Mouse (Mus musculus): ENCODE data around the gene Ttll8.

The Ttll8 gene
- long read RNA-seq, experiment 1: 0 reads
- long read RNA-seq, experiment 2, partial matches to known transcripts: 0 of 1 reads
- long read RNA-seq, experiment 2, other reads (novel, unspliced or antisense): 1 of 1 reads

DNA sequence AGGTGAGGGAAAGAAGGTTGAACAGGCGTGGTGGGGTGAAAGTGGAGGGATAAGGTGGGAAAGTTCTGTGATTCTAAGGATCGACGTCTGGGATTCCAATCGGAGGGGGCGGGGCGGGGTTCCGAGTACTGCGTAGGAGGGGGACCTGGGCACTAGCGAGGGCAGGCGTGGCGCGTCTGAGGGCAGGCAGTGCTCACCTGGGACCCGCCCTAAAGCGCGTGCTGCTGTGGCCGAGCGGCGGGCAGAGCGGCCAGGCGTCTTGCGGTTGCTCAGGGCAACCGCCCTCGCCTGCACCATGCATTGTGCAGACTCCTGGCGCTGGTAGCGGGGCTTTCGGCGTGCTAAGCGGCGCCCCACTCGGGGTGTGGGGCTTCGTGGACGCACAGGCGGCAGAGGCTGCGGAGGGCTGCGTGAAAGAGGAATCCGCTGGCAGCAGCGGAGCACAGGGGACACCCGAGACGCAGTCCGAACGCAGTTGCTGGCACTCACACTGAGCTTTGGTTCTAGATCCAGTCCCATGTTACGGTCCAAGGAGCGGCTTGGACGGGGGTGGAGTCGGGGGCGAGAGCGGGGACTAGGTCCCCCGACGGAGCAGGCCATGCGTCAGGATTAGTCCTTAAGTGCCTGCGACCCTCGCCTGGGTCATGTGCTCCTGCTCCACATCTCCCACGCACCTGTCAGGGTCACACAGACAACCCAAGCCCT, at the start of gene Ttll8:
Ttll8 (minus strand) TSS at position 51 of the 705 bp plus-strand sequence.
- intact Hi-C loops (cut with DNase I): no loop called here

DNA sequence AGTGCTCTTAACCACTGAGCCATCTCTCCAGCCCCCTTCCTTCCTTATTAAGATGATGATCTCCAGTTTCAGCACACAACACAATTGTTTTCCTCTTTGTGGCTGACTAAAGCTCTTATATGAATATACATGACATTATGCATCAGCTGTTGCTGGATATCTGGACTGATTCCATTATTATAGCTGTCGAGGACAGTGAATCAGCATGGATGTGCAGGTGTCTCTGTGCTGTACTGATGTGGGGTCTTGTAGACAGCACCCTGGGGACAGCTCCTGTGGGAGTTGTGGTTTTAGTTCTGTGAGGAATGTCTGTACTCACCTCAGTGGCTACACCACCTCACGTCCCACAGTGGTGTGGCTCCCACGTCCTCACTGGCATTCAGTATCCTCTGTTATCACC, 47.0 kb upstream of the Ttll8 start:
- intact Hi-C loops (cut with DNase I): no loop called here

DNA sequence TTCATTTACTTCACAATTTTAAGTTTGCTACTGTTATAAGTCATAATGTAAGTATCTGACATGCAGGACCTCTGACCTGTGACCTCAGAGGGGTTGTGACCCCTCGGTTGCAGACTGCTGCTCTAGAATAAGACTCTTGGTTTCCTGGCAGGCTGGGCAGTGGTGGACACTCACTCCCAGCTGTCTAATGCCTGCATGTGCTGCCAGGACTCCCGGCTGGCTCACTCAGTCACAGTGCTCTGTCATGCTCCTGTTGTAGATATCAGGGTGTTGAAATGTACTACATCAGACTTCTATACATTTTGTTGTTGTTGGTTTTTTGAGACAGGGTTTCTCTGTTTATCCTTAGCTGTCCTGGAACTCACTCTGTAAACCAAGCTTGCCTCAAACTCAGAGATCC, 46.1 kb upstream of the Ttll8 start:
- intact Hi-C loops (cut with DNase I): no loop called here

DNA sequence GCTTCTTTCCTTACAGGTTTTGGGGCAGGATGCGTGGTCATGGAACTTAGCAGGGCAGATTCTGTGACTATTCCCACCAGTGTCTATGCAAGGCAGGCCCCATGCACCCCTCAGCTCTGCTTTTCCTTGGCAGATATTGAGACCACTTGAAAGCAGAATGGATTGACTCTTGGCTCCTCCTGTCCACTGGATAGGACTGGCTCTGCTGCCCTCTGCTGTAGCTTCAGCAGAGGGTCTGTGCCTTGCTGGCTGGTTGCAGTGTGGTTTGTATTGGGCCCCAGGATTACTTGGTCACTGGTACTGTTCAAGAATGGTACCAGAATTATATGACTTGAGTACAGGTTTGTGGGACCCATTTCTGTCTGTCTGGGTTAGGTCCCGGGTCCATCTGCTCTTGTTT, 44.9 kb upstream of the Ttll8 start:
- intact Hi-C loops (cut with DNase I): no loop called here

DNA sequence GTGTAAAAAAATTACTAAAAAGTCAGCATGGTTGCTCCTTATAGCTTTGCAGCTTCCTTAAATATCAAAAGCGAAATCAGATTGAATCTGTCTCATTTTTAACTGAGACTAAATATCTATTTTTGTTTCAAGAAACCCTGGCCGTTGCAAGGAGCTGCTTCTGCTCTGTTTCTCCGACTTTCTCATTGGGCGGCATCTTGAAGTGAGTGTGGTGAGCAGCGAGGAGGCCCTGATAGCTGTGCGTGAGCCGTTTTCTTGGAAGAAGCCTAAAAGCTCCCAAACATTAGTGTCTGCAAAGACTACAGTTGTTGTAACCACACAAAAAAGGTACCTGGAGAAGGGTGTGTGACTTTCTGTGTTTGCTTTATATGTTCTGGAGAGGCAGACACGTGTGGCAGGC, 44.4 kb upstream of the Ttll8 start:
- intact Hi-C loops (cut with DNase I): no loop called here

DNA sequence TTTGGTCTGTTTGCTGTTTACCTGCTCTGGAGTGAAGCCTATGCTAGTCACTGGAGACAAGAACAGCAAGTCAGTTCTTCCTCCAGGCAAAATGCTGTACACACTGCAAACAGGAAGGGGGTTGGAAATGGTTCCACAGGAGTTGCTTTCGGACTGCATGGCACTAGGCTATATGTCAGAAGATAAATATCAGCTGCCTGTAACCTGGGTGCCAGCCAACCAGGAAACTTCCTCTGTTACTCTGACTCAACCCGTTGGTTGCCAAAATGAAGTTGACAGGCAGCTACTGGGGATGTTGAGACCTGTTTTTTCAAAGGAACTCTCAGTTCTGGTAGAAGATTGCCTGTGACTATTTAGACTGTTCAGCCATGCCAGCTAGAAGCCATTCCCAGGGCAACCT, 35.0 kb upstream of the Ttll8 start:
- intact Hi-C loops (cut with DNase I): no loop called here

DNA sequence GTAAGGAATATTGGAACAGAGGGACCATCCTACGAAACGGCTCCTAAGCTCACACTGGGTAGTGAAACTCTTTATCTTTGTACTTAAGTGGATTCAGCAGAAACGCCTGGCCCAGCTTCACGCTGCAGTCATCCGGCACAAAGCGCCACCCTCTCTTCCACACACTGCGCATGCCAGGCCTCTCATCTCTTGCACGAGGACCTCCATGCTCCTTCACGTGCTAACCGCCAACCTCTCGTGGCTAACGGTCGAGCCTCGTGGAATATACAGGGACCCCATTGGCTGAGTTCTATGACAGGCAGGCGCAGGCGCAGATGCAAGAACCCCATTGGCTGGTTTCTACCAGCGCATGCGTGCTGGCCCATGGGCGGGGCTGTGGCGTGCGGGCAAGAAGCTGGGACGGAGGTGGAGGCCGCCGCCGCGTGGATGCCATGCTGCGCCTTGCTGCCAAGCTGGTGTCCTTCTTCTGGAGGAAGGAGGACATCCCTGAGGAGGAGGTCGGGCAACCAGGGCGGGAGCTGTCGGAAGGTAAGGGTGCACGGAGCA, 28.4 kb upstream of the Ttll8 start, which contains the start of gene Mov10l1:
Mov10l1 (plus strand) TSS at position 376 of the 546 bp plus-strand sequence.
- intact Hi-C loops (cut with DNase I): no loop called here

DNA sequence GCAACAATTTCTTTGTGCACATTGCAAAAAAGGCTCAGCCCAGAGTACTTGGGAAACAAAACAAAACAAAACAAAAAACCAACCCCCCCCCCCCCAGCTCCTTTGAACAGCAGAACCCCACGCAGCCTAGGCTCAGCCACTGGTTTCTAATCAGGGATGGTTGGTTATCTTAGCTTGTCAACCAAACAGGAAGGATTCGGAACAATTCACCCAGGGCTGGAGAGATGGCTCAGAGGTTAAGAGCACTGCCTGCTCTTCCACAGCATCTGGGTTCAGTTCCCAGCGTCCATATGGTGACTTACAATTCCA, 24.9 kb upstream of the Ttll8 start:
- intact Hi-C loops (cut with DNase I): no loop called here

DNA sequence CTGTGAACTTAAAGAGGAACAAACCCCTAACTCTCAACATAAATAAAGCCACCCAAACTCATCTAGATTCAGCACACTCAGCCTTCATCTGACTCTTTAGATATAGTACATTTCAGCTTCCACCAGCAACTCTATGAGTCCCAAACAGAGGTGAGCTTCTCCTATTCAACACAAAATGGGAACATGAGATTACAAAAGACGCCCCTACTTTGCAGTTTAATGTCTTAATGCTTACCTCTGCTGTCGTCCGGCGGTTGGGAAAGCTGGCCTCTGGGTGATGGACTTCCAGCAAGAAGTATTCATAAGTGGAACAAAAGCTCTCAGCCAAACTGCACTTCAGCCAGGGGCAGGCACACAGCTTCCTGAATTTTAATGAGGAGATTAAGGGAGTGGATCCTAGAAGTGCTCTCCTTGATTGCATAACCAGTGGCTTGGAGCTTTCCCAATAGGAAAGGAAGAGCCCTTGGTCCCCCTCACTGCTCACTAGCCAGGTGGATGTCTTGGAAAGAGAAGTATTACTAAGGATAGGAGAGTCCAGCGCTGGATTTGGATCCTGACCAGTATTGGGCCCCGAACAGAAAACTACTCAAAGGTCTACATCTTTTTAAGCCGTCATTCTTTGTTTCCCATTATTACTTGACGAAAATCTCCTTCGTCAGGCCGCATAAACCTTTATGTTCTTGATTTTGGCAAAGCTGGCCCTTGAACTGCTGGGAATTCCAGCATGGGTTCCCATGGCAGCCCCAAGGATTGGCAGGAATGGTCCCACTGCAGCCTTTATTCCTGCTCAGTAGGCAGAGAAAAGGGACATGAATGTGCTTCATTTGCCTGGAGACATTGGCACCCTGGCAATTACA, 24.3 kb upstream of the Ttll8 start, which contains the start of gene Mlc1:
Mlc1 (minus strand) TSS at position 727 of the 857 bp plus-strand sequence.
- intact Hi-C loops (cut with DNase I): no loop called here

DNA sequence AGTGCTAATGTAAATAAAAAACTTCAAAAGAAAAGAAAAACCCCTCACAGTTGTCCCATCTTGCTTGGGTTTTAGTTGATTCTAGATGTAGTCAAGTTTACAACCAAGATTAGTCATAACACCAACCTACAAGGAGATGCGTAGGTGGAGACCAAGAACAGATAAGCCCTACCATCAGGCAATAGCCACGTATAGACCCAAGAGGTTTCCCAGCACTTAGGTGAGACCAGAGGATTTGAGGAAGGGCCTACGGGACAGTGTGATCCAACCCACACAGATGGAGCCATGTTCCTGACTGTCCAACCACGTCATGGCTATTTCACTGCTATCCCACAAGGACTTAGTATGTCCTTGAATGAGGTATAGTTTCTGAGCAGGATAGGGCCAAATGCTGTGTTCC, 18.1 kb upstream of the Ttll8 start:
- intact Hi-C loops (cut with DNase I): no loop called here

DNA sequence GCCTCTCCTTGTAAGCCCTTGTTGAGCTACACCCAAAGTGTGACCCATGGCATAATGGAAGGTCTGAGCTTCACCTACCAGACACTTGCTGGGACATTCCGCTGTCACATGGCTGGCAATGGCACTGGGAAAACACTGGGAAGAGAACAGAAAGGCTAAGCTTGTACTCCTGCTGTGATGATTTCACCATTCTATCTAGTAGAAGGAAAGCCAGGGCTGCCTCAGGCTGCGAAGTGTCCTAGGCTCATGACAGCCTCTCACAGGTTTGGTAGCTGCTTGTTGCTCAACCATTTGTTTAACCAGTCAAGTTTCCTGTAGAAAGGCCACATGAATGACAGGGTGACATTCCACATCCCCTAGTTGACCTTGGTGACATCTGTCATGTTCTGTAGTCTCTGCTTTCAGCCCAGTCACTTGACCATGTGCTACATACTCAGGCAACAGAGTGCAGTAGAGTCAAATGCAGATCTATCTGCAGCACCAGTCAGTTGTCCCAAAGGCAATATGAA, 9.9 kb upstream of the Ttll8 start:
- intact Hi-C loops (cut with DNase I): no loop called here

DNA sequence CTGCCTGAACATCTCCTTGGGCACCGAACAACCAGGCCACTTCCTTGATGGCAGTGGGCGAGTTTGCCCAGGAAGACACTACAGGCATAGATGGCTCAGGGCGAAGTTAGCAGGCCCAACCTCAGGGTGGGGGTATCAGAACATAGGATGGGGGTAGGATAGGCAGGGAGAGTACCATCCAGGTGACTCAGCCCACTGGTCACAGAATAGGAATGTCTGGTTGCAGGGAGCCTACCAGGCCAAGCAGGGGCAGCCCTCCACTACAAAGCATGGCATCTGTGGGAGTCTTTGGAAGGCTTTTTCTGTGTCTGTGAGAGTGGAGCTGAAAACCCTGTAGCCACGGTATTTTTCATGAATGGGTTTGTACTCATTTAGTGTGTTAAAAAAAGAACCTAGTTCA, 3.3 kb upstream of the Ttll8 start:
- intact Hi-C loops (cut with DNase I): no loop called here

DNA sequence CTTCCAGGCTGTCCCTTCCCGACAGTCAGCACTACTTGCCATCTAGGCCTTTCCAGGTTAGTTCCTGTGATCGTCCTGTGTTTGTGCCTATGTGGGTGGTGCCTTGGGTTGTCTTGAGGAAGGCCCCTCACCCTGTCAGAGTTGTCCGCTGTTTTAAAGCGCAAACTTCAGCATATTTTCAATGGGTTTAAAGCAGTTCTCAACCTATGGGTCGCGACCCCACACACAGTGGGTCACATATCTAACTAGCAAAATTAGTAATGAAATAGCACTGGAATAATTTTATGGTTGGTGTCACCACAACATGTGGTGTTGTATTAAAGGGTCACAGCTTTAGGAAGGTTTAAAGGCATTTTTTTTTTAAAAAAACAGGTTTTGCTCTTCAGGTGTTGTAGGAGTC, 1.1 kb upstream of the Ttll8 start:
- intact Hi-C loops (cut with DNase I): no loop called here

DNA sequence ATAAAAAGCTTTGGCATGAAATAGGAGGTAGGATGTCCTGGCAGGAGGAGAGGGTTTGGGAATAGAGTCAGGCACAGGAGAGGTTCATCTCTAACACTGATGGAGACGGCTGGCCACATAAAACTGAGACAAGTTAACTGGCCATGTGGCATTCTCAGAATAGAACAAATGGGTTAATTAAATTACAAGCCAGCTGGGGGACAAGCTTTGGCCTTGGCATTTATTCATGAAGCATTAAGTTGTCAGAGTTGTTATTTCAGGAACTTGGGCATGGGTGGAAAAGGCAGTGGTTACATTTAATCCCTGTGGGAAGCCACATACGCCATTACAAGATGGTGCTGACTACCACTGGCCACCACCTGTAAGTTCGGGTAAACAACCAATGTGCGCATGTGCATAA, 3.0 kb downstream of the Ttll8 start:
- intact Hi-C loops (cut with DNase I): no loop called here

DNA sequence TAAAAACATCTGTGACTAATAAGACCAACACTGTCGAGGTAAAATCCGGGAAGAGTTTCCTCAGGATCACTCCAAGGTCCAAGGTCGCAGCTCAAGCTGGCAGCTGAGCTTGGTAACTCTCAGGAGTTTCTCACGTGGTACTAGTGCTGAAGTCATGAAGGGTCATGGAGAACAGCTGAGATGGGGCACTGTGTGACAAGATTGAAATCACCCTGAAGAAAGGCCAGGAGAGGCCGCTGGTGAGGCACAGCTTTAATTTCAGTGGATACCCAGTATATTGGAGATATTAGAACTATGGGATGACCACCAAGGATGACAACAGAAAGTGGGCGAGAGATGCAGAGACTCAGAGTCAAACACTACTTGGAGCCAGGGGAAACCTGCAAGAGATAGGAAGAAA, 7.4 kb downstream of the Ttll8 start:
- intact Hi-C loops (cut with DNase I): loop anchor here (10.0 kb wide), 1 partner anchor 278 kb away; no protein-coding TSS in a partner anchor

DNA sequence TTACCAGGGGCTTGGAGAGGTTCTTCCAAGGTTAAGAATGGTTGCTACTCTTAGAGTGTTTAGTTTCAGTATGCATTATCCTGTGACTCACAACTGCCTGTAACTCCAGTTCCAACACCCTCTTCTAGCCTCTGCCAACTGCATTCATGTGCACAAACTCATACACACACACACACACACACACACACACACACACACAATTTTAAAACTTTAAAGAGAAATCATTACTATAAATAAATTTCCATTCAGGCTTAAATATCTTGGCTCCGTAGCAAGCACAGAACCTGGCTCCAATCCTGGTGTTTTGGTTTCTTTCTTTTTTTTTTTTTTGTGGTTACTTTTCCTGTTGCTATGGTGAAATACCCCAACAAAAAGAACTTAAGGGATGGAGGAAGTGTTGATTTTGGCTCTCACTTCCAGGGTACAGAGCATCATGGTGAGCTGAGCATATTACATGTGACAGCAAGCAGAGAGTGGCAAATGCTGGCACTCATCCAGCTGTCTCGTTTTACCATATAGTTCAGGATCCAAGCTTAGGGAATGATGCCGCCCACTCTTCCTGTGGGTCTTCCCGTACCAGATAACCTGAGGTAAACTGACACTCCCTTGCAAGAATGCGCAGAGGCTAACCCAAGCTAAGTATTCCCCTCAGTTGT, 10.2 kb downstream of the Ttll8 start:
- intact Hi-C loops (cut with DNase I): loop anchor here (10.0 kb wide), 1 partner anchor 281 kb away; no protein-coding TSS in a partner anchor

DNA sequence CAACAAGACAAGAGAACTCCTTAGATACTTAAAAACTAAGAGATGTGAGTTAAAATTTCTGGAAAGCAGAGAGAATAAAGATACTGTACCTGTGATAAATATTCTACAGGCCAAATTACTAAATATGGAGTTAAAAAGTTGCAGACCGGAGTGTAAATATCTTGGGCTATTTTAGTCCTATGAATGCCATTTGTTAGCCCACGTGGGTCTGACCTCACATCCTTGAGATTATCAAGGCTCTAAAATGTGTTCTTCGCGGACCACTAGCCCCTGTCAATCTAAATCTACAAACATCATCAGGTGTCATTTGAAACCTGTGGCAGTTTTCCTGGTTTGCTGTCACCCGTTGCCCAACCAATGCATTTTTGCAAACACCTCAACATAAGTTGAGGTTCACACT, 11.4 kb downstream of the Ttll8 start:
- intact Hi-C loops (cut with DNase I): loop anchor here (10.0 kb wide), 1 partner anchor 282 kb away; no protein-coding TSS in a partner anchor

DNA sequence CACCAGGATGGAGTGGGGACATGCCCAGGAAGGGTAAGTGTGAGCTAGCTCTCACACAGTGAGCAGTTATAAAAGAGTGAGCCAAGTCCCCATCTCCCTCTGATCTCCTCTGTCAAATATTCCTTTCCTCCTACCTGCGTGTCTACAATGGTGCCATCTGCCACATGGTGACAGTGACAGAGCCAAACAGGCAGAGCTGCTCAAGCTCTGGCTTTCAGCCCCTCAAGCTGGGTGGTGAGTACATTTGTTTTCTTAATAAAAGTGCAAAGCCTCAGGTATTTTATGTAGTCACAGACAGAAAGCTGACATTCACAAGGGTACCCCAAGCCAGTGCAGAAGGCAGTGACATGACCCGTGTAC, 16.9 kb downstream of the Ttll8 start:
- intact Hi-C loops (cut with DNase I): no loop called here

DNA sequence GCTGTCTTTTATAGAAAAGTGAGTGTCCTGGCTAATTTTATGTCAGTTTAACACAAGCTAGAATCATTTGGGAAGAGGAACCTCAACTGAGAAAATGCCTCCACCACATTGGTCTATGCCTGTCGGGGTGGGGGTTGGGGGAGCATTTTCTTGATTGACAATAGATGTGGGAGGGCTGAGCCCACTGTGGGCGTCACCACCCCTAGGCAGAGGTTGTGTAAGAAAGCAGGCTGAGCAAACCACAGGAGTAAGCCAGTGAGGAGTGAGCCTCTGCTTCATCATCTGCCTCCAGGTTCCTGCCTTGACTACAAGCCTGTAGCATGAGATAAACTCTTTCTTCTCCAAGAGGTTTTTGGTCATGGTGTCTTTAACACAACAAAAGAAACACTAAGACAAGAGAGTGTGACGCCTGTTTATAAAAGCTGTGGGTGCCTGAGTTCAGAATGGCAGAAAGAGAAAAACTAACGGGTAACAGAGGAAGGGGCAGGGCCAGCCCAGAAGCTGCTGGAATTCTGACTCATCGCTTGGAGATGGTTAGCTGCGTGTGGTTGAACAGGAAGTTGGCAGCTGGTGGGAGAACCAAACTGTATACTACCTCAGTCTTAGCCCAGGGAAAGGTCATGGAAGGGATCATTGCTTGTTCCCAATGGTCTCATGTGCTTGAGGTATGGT, 17.5 kb downstream of the Ttll8 start:
- intact Hi-C loops (cut with DNase I): no loop called here

DNA sequence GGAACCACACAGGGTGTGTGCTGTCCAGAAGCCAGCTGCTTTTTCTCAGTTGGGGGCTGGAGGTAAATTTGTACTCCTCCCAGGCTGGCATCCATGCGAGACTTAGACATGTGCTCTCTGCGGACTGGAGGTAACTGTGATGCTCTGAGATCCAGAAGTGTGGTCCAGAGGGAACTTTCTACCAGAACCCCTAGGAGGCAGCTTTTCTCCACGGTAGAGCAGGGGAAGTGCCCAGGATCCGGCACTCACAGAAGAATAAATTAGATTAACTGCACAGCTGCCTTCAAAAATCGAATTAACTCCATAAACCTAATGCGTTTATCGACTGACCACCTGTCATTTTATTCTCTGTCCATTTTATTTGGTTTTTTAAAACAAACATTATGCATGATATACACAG, 20.1 kb downstream of the Ttll8 start:
- intact Hi-C loops (cut with DNase I): no loop called here

DNA sequence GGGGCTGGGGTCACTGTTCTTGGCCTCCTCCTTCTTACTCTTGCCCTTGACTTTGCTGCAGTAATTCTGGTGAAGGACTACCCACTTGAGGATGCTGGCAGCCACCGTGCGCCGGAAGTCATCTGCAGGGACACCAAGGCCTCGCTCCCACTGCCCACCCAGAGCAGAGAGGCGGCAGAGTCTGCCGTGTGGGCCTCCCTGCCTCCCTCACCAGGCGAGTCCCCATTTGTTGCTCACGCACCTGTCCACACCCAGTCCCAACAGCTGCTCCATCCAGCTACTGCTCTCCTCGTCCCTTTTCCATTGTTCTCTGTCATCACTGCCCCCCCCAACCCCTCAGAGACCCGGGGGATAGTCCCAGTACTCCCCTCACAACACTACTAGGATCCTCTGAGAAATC, 21.6 kb downstream of the Ttll8 start:
- intact Hi-C loops (cut with DNase I): no loop called here

All from adrenal gland (tissue).